Mouse (Mus musculus): Measurements from ENCODE around the gene Gm20532. TPM values are rescaled to one million over a fixed set of nuclear protein-coding genes. Genes with fewer than 3 reads are reported as not detected.

The Gm20532 gene
- polyA plus RNA-seq, 1 experiment from 2014 or later, result not detected

GRCm38 (mm10) chr2:26668746-26669145, 82.3 kb downstream of the Gm20532 start:
- Histone ChIP-seq H3K27me3 (ENCODE audit: control insufficient read depth, insufficient read depth, low read length) (no peaks in the 10 kb centered on the region), H3K9me3 (ENCODE audit: control insufficient read depth, low read length) (no peaks in the 10 kb centered on the region), H3K4me2 (ENCODE audit: low read length) (no peak overlapping the region), H3K4me1 (ENCODE audit: control insufficient read depth in 2 of 2, insufficient read depth in 2 of 2, low read length in 2 of 2) (no peaks in the 10 kb centered on the region), H3K9ac (ENCODE audit: low read length) (no peak overlapping the region), H3K36me3 (ENCODE audit: control insufficient read depth, insufficient read depth, low read length) (no peaks in the 10 kb centered on the region), H3K4me3 (ENCODE audit: control insufficient read depth in 1 of 2, insufficient read depth in 1 of 2, low read depth in 1 of 2, low read length in 2 of 2) (no peak overlapping the region), H3K27ac (replicated peaks in 1 of 2; ENCODE audit: control insufficient read depth in 1 of 2, insufficient read depth in 1 of 2, low read depth in 2 of 2, low read length in 2 of 2) (no peak overlapping the region)
- ATAC-seq (ENCODE audit: insufficient number of reproducible peaks, insufficient read depth, low FRiP score, low read depth), result no peak

- Histone ChIP-seq H3K27me3 (ENCODE audit: control insufficient read depth, insufficient read depth, low read length) (no peaks in the 10 kb centered on the region), H3K4me3 (ENCODE audit: control insufficient read depth in 1 of 2, insufficient read depth in 1 of 2, low read depth in 1 of 2, low read length in 2 of 2) (no peak within 1 kb of the TSS), H3K4me2 (ENCODE audit: low read length) (no peak within 1 kb of the TSS), H3K36me3 (ENCODE audit: control insufficient read depth, insufficient read depth, low read length) (no peaks in the 10 kb centered on the region), H3K9me3 (ENCODE audit: control insufficient read depth, low read length) (no peaks in the 10 kb centered on the region), H3K27ac (replicated peaks in 1 of 2; ENCODE audit: control insufficient read depth in 1 of 2, insufficient read depth in 1 of 2, low read depth in 2 of 2, low read length in 2 of 2) (no peak within 1 kb of the TSS), H3K9ac (ENCODE audit: low read length) (no peak within 1 kb of the TSS), H3K4me1 (ENCODE audit: control insufficient read depth in 2 of 2, insufficient read depth in 2 of 2, low read length in 2 of 2) (no peaks in the 10 kb centered on the region)
- no peak for ATAC-seq (ENCODE audit: insufficient number of reproducible peaks, insufficient read depth, low FRiP score, low read depth)
- WGBS, result 66% methylated on average over 3 of the region's 3 CpGs
Measured at GRCm38 (mm10) chr2:26671182-26671581, 84.7 kb downstream of the Gm20532 start, which contains the start of gene Lcn4. Lcn4 (minus strand) TSS chr2:26671282.

MicroRNAs within 50 kb of the gene (microRNA counts, 519-probe panel; counts per million panel counts)
- microRNA mmu-miR-126-3p (9,027 counts per million, percentile 100 among the panel's probes with 10 or more counts), microRNA mmu-miR-126-5p (6,619 counts per million, percentile 92 among the panel's probes with 10 or more counts)

Small RNAs within 50 kb of the gene (microRNA-seq; reads per million reads assigned to microRNA genes)
- gene Mir126a (not detected), gene Mir126b (not detected)

Other genes with a start within 250 kb of the Gm20532 start
- gene Dnlz, start 234.5 kb upstream of the Gm20532 start, polyA plus RNA-seq (2014; fragmentation: Nextera tagmentation; extraction: Ambion mirVana), result 27.5 and 30.8 TPM in 2 replicates
- 0.57 and 0.61 TPM in 2 replicates for gene Card9, start 225.7 kb upstream of the Gm20532 start, polyA plus RNA-seq (2014; fragmentation: Nextera tagmentation; extraction: Ambion mirVana)
- gene Snapc4, start 206.0 kb upstream of the Gm20532 start, polyA plus RNA-seq (2014; fragmentation: Nextera tagmentation; extraction: Ambion mirVana), result 15.8 and 18.3 TPM in 2 replicates
- 67.7 and 75.6 TPM in 2 replicates for gene Entr1, start 197.3 kb upstream of the Gm20532 start, polyA plus RNA-seq (2014; fragmentation: Nextera tagmentation; extraction: Ambion mirVana)
- gene Pmpca, start 197.3 kb upstream of the Gm20532 start, polyA plus RNA-seq (2014; fragmentation: Nextera tagmentation; extraction: Ambion mirVana), result 108 and 111 TPM in 2 replicates
- gene Inpp5e, start 177.4 kb upstream of the Gm20532 start, polyA plus RNA-seq (2014; fragmentation: Nextera tagmentation; extraction: Ambion mirVana), result 13.3 and 16.7 TPM in 2 replicates
- 19.4 TPM in 2 replicates for gene Sec16a, start 141.4 kb upstream of the Gm20532 start, polyA plus RNA-seq (2014; fragmentation: Nextera tagmentation; extraction: Ambion mirVana)
- 21.2 and 21.6 TPM in 2 replicates for gene Notch1, start 70.0 kb upstream of the Gm20532 start, polyA plus RNA-seq (2014; fragmentation: Nextera tagmentation; extraction: Ambion mirVana)
- gene Egfl7, start 6.6 kb upstream of the Gm20532 start, polyA plus RNA-seq (2014; fragmentation: Nextera tagmentation; extraction: Ambion mirVana), result 161 and 177 TPM in 2 replicates
- 24.0 and 24.7 TPM in 2 replicates for gene Agpat2, start 17.8 kb downstream of the Gm20532 start, polyA plus RNA-seq (2014; fragmentation: Nextera tagmentation; extraction: Ambion mirVana)
- gene Fam69b, start 41.8 kb downstream of the Gm20532 start, polyA plus RNA-seq (2014; fragmentation: Nextera tagmentation; extraction: Ambion mirVana), result 13.3 and 15.2 TPM in 2 replicates
- not detected in 2 replicates for gene Lcn4, start 84.6 kb downstream of the Gm20532 start, polyA plus RNA-seq (2014; fragmentation: Nextera tagmentation; extraction: Ambion mirVana)

Data from heart, embryonic 14.5 days (tissue).